Mouse (Mus musculus) retina, adult 2 months (tissue): ENCODE results near the gene Nupr1.
"Not testable (repeated sequence)": the region's sequence is repeated elsewhere in the genome, so short reads cannot be mapped to it uniquely, and the experiment has no call there.

ENCODE experiments used
- DNase-seq: peaks from one replicate; pipeline ENCODE4 v3.0.0-alpha.2; 2012; ENCODE audit warnings: low read depth, low spot score

Nupr1 gene

DNA sequence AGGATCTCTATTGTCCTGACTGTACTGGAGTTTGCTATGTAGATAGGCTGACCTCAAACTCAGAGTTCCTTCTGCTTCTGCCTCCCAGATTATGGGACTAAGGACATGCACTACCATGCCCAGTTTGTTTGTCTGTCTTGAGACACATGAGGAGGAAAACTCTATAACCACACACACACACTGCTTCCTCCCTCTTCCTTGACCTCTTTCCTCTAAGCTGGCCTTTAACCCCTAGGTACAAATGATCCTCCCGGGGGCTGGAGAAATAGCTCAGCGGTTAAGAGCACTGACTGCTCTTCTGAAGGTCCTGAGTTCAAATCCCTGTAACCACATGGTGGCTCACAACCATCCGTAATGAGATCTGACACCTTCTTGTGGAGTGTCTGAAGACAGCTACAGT lies 13.7 kb upstream of the Nupr1 start:
- DNase-seq = no peak

DNA sequence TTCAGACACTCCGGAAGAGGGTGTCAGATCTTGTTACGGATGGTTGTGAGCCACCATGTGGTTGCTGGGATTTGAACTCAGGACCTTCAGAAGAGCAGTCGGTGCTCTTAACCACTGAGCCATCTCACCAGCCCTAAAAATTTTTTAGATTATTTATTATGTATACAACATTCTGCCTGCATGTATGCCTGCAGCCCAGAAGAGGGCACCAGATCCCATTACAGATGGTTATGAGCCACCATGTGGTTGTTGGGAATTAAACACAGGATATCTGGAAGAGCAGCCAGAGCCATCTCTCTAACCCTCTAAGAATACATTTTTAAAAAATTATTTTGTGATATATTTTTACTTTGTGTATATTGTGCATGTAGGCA lies 12.6 kb upstream of the Nupr1 start:
- DNase-seq = not testable (repeated sequence)

DNA sequence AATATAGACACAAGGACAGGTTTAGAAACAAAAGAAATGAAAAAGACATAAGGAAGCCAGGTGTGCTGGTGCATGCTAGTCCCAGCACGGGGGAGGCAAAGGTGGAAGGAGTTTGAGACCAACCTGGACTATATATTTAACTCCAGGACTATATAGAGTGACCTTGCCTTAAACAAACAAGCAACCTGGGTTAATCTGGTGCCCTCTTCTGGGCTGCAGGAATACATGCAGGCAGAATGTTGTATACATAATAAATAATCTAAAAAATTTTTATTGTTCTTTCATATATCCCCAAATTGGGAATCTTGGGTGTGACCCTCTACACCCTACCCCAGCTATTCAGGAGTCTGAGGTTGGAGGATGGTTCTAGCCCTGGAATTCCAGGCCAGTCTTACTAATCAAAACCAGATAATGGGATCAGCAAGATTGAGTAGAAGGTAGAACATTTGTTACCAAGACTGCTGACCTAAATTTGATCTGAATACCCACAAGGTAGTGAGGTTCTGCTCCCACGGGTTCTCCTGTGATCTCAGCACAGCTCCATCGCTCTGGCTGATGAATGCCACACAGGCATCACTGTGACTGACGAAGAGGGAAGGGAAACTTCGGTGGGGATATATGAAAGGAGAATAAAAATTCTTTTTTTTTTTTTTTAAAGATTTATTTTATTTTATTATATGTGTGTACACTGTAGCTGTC lies 12.0 kb upstream of the Nupr1 start:
- DNase-seq = no peak

DNA sequence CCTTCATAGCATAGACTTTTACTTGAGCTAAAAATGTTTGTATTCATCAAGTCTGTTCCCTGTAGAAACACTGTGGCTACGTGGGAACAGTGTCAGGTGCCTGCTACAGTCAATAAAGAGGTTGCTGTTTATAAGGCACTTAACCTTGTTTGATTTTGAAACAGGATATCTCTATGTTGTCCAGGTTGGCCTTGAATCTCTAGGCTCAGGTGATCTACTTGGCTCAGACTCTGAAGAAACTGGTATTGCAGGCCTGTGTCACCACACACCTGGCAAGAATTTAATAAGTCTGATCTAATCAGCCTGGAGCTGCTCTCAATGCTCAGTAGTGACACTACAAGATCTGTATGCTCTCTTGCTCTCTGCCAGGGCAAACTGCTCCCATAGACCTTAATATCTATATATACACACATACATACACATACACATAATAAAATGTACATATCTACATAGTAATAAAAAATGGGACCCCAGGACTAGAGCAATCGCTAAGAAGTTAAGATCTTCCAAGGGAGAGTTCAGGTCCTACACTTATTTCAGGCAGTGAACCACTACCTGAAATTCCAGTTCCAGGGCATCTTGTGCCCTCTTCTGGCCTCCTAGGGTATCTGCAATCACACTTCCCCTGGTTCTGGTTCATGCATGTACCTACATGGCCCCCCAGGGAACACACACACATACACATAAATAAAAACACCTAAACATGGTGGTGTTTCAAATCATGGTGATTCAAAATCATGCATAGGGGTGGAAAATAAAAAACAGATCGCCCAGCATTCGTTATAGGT lies 6.3 kb upstream of the Nupr1 start:
- no peak for DNase-seq

DNA sequence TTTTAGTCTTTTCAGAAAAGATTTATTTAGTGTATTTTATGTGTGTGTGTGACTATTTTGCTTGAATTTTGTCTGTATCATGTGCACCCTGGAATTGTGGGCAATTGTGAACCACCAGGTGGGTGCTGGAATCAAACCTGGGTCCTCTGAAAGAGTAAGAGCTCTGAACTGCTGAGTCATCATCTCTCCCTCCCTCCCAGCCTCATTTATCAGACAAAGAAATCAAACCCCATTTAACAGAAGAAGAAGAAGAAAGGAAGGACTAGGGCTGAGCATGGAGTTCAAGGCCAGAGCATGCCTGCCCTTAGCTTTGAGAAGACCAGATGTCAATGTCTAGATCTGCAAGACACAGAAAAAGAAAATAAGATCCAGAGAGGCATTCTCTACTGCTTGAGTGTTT lies 4.7 kb upstream of the Nupr1 start:
- DNase-seq = no peak

DNA sequence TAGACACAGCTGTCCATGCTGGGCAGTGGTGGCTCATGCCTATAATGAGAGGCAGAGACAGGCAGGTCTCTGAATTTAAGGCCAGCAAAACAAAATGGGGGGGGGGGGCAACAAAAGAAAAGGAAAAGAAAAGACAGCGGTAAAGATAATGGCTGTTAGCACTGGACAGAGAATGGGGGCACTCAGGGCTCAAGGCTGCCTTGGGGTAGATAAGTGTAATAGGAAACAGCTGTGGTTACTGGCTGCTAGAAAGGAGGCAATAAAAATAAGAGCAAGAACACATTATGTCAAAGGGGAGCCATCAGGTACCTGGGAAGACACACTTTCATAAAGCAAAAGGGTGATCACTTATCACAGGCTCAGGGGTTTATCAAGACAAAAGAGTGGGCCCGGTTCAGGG lies 1.8 kb upstream of the Nupr1 start:
- no peak for DNase-seq

DNA sequence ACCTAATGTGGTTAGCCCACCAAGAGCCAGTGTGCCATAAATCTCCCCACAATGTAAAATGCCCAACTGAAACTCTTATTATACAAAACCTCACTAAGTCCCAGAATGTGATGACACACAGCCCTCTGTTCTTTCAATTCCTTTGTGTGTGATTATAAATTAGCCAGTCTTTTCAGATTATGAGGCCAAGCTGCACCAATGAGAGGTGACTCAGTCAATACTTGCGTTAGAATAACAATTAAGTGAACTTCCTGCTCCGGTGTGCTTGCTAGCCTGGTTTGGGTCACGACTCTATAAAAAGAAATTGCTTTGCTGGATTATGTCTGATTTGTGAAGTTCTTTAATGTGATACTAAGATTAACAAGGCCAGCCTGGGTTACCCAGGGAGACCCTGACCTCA lies 746 bp downstream of the Nupr1 start:
- DNase-seq = no peak

DNA sequence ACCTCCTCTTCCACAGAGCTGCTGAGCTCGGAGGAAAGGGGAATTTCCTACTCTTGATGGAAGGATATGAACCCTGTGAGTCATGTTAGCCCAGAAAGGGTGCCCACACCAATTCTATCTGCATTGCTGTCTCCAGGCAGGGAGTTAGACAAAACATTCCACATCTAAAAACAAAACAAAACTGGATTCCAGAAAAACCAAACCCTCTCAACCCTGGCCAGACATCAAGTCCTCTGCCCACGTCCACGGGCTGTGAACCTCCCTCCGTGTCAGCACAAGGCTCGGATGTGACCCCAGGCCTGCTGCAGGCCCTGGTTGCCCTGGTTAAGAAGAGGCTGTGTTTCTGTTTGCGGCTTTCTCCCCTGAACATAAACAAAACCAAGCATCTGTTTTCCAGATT lies 2.5 kb downstream of the Nupr1 start:
- DNase-seq = no peak

DNA sequence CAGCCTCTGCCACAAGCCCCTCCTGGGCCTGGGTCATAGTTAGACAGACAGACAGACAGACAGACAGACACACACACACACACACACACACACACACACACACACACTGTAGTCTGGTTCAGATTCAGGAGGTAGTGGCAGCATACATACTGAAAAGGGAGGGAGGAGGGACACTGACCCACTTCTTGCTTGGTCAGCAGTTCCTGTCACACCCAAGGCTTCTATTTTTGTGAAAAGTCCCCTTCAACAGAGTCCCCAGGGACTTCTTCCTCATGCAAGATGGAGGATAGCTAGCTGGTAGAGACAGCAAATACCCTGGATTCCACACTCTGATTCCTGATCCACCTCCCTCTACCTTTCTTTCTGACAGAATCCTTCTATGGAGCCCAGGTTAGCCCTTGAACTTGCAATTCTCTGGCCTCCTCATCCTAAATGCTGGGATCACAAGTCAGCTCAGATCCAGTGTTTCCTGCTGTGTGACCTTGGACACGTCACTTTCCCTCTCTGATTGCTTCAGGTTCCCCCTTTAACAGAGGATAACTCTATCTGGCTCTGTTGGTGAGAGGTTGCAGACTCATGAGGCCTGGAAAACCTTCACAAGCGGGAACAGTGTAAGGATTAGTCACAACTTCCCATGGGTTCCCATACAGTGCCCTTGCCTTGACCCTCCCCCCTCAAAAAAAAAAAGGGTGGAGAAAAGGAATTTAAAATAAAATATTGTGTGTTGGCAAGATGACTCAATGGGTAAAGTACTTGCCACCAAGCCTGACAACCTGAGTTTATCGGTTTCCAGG lies 4.7 kb downstream of the Nupr1 start:
- no peak for DNase-seq

DNA sequence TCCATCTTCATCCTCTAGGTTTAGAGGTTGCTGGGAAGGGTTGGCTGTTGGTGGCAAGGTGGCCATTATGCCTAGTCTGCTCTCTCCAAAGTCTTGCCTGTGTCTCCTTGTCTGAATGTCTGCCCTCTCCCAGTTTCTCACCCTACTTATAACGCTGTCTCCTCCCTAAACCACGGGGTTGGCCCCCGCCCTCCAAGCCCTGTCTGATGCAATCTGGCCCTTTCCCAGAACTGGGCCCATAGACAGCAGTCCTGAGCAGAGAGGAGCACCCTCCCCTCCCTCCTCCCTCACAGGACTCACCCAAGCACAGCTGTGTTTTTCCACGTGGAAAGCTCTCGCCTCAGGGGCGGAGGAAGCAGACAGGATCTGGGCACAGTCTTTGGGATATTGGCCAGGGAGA lies 5.3 kb downstream of the Nupr1 start:
- no peak for DNase-seq

DNA sequence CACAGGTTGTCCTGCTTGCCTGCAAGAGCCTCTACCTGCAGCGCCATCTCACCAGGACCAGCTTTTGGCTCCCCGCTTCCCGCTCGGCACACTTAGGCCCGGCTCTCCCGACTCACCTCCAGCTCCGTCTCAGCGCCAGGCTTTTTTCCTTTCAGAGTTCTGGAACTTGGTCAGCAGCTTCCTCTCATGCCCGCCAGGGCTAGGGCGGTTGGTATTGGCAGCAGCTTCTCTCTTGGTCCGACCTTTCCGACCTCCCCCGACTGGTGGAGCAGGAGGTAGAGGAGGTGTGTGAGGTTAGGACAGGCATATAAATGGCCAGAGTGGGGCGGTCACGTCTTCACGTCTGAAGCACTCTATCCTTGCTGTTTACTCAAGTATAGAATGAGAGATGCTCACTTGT lies 5.9 kb downstream of the Nupr1 start:
- no peak for DNase-seq

DNA sequence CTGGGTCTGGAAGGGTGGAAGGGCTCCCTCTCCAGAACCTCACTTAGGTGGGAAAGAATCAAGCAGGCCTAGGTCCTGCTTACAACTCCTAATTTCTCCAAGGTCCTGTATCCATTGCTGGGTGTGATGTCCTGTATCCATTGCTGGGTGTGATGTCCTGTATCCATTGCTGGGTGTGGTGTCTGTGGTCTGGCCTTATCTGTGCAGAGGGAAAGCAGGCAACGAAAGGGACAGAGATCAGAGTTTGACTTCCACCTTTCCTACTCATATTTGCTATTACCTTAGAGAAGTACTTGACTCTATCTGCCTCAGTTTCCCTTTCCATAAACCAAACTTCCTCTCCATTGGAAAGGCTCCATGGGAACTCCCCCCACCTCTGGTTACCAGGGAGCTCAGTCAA lies 7.3 kb downstream of the Nupr1 start:
- no peak for DNase-seq

DNA sequence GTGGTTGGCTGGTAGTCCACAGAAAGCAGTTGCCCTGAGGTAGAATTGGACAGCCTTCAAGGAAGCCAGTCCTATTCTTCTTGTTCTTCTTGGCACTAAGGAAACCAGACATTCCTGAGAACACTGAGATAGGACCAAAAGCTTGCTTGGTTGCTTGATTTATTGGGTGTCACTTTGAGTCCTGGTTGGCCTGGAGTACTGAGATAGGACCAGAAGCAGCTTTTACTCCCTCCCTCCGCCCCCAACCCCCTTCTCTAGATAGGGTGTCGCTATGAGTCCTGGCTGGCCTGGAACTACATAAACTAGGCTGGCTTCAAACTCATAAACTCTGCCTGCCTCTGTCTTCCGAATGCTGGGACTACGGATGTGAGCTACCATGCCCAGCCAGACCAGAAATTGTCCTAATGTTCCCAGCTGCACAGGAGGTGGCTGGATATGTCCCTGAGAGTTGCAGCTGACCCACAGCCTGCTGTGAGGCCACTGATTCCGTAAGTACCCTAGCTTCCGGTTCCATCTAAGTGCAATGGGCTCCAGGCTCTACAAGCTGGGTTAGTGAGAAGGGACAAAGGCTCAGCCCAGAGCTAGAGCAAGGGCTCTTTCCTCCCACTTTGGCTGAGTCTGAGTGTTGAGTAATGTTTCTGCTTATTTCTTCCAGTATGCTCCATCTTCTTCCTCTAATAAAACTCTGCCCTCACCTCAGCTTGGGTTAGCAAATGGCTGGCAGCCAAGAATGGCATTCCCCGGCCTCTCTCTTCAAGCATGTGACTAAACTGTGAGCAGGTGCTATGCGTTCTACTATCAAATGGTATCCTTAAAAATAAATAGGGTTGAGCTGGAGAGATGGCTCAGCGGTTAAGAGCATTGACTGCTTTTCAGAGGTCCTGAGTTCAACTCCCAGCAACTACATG lies 9.0 kb downstream of the Nupr1 start:
- no peak for DNase-seq

DNA sequence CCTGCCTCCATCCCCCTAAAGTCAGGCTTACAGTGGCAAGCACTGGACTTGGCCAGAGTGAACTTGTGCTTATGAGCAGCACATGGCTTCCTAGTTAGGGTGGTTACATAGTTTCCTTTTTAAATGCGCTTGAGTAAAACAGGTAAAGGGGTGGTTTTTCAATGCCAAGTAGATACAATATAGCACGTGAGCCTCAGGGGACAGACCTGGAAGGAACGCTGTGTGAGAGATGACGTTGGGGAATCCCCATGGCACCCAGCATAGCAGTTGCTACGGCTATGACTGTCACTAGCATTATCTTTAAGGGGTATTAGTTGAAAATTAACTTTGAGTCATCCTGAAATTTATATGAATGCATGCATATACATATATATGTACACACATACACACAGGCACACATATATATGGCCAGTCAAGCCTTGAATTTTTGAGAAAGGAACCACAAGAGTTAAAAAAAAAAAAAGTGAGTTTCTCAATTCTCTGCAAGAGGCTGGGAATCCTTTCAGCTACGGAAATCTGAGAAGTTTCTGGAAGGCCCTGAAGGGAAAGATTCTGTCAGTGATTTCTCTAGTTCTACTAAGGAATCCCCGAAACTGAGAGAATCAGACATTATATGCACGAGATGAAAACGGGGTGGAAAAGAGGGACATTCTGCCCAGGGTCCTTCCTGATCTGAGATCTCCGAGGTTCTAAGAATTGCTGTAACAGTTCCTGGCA lies 10.9 kb downstream of the Nupr1 start:
- no peak for DNase-seq

DNA sequence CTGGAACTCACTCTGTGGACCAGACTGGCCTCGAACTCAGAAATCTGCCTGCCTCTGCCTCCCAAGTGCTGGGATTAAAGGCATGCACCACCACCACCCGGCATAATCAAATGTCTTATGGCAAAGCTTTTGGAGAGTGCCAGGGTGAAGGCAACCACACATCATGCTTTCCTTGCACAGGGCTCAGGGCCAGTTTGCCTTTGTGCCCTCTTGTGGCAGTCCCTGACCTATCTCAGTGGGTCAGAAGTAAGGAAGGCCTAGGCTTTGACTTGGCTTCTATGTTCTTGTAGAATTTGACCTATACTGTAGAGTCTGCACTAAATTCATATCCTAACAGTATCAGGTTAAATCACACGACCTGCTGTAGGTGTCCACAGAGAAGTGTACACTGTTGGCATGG lies 14.0 kb downstream of the Nupr1 start:
- no peak for DNase-seq

DNA sequence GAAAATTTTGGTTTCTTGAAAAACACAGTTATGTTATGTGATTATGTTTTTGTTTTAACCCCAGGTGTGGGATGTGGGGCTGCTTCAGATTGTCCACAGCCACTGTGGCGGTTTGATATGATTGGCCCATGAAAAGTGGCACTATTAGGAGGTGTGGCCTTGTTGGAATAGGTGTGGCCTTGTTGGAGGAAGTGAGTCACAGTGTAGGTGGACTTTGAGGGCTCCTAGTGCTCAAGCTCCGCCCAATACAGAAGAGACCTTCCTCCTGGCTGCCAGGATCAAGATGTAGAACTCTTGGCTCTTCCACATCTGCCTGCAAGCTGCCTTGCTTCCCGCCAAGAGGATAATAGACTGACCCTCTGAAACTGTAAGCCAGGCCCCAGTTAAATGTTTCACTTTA lies 17.9 kb downstream of the Nupr1 start:
- no peak for DNase-seq

DNA sequence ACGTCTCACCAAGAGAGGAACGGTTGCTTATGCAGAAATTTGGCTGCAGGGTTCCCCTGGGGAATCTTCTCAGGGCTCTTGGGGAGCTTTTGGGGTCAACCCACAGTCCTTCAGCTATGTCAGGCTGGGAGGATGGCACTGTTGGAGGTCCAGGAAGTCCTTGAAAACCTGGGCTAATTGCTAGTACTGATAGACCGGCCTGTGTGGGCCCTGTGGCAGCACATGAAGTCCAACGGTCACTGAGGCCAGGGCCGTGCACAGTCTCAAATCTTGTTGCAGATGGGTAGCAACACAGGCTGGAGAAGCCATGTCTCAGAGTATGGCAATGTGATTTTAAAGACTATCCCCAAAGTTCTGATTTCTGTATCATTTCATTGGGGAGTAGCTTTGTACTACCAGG lies 22.9 kb downstream of the Nupr1 start:
- no peak for DNase-seq

DNA sequence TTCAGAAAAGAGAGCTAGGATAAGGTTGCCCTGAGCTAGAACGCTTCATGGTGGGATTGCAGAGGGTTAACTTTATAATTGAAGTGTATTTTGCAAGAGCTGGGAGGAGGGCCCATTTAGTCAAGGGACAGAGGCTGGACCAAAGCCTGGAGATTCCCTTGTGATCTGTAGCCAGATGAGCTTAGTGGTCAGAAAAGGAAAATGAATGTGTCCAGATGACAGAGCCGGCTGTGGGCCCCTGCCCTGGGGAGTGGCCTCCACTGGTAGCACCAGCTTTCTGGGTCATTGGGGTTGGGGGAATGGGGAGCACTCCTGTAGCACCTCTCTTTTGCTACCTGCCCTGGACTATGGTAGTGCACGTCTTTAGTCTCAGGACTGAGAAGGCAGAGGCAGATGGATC lies 23.6 kb downstream of the Nupr1 start:
- no peak for DNase-seq

DNA sequence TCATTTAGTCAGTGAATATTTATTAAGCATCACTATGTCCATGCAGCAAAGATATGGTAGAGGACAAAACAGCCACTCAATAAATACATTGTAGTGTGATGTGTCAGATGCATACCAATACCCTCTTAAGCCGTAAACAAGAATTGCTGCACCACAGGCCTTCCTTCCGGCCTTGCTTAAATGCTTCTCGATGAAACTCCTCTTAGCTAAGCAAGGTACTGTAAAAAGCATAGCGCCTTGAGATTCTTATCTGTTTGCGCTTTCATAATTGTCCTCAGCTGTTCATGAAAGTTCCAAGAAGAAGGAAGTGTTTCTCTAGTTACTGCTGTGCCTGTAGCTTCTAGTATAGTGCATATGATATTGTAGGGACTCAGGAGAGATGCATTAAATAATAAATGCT lies 24.1 kb downstream of the Nupr1 start:
- DNase-seq = no peak

DNA sequence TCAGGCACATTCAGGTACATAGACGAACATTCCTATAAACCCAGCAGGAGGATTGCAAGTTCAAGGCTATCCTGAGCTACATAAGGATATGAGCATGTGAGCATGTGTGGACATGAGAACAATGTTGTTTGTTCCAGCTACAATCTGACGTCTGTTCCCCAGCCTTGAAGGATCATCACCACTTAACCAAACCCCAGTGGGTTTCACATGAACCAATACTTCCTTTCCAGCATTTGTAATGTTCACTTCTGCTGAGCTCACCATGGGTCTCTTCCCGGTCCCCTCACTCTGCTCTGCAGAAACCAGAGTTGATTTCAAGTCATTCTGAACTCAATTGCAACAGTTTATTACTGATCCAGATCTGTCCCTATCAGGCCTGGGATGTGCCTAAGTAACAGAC lies 28.0 kb downstream of the Nupr1 start:
- no peak for DNase-seq

DNA sequence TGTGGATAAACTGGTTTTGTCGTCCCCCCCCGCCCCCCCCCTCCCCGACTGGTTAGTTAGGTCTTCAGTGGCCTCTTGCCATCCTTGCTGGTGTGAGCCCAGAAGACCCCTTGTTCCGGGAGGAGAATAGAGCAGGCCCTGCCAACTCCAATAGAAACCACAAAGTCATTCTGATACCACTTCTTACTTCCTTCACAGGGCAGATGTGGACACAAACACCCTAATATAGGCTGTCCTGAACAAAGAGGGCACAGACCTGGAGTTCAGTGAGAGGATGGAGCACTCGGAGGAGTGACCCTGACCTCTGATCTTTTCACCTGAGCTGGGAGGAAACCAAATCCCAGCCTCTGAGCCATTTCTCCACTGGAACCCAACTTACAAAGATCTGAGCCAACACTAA lies 28.8 kb downstream of the Nupr1 start:
- DNase-seq = no peak
